Mouse (Mus musculus): ENCODE data around the gene Rnf43. TPM values are rescaled to one million over a fixed set of nuclear protein-coding genes. Genes with fewer than 3 reads are reported as not detected.

Gene Rnf43
- total RNA-seq, 4 experiments from 2014 or later: 2.9 to 7.7 (median 4.8) TPM

GRCm38 (mm10) chr11:87709513-87710261 lies 47.2 kb downstream of the Rnf43 start:
- no peak for DNase-seq (ENCODE audit: low spot score in 2 of 2)

DNA sequence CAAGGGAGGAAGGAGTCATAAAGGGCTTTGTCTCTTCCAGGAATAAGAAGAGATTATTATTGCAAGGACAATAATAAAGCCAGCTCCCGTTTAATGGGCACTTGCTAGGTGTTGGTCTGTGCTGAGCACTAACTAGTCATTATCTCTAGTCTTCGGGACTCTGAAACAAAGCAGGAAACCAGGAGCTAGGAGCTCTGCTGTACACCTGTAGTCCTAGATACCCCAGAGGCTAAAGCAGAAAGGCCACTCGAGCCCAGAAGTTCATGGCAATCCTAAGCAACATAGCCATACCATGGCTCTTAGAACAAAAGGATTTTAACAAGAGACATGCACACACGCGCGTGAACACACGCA lies 47.7 kb downstream of the Rnf43 start:
- DNase-seq (ENCODE audit: low spot score in 2 of 2): no peak

DNA sequence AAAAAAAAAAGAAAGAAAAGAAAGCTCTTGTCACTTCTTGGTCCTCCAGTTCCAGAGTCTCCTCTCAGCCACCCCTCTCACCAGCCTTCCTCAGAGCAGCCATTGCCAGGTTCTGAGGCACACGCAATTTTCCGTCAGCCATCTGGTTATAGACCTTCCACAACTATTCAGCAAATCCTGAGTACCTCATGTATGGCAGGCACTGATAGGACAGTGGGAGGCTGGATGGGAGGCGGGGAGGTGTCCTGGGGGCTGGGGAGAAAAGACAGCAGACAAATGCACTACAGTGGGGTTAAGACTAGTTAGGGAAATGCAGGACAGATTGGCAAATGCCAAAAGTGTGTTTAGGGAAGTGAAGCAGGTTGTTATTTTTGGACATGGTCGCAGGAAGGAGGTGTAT lies 49.7 kb downstream of the Rnf43 start:
- DNase-seq (ENCODE audit: low spot score in 2 of 2): no peak

DNA sequence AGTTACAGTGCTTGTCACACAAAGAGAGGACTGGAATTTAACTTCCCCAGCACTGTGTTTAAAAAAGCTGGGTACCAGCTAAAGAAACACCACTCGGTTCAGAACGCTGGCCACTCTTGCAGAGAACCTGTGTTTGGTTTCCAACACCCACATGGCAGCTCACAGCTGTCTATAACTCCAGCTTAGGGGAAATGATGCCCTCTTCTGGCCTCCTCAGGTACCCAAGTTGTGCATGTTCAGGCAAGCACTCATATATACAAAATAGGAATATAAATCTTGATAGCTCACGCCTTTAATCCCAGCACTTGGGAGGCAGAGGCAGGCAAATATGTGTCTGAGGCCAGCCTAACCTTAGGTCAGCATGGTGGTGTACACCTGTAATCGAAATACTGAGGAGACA lies 53.5 kb downstream of the Rnf43 start:
- DNase-seq (ENCODE audit: low spot score in 2 of 2): no peak

DNA sequence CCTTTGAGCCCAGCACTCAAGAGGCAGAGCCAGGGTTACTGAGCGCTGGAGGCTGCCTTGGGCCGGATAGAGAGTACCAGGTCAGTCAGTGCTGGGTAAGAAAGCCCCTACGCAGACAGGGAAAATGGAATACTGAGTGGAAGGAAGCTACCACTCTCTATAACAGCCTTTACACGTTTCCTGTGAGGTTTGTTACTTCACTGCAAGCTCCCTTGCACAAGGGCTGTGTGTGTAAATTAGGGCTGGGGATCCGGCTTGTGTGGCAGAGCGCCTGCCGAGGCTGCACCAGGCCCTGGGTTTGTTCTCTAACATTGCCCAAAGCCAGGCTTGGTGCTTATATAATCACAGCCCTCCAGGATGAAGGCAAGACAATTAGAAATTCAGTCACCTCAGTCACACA lies 57.0 kb downstream of the Rnf43 start:
- no peak for DNase-seq (ENCODE audit: low spot score in 2 of 2)

GRCm38 (mm10) chr11:87720324-87720723 lies 57.8 kb downstream of the Rnf43 start:
- no peak for DNase-seq (ENCODE audit: low spot score in 2 of 2)

DNA sequence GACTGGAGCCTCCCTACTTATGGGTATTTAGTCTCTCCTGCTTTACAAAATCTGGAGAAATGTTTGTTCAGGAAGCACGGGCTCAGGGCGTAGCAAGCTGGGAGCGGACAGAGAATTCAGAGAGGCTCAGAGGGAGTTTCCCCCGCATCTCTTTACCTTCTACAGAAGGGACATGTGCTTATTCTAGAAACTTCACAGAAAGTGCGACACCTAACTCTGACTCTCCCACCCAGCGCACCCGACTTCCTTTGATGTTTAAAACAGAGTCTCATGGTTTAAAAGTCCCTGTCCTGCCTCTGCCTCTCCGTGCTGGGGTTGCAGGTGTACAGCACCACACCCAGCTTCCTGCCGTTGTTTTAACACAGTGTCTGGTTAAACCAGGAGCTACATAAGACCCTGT lies 58.3 kb downstream of the Rnf43 start:
- no peak for DNase-seq (ENCODE audit: low spot score in 2 of 2)

DNA sequence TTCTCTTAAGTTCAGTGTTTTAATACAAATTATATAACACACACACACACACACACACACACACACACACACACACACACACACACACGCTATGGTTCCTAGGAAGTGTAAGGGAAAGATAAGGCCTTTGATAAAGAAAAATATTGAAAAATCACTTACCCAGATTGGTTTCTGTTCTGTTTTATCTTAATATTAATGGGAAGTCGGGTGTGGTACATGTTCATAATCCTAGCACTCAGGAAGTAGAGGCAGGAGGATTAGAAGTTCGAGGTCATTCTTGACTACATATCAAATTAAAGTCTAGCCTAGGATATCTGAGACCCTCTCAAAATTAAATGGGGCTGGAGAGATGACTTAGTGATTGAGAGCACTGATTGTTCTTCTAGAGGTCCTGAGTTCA lies 59.6 kb downstream of the Rnf43 start:
- no peak for DNase-seq (ENCODE audit: low spot score in 2 of 2)

DNA sequence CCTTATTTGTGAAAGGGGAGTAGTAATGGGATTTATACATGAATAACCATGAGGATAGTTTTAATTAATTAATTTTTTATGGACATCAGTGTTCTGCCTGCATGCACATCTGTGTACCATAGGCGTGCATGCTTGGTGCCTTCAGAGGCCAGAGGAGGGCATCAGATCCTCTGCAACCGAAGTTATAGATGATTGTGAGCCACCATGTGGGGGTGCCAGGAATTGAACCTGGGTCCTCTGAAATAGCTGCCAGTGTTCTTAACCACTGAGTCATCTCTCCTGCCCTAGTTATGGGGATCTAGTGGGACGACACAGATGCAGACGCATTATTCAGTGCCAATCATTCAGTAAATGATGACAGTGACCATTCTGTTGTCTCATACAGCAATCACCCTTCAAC lies 60.4 kb downstream of the Rnf43 start:
- no peak for DNase-seq (ENCODE audit: low spot score in 2 of 2)

DNA sequence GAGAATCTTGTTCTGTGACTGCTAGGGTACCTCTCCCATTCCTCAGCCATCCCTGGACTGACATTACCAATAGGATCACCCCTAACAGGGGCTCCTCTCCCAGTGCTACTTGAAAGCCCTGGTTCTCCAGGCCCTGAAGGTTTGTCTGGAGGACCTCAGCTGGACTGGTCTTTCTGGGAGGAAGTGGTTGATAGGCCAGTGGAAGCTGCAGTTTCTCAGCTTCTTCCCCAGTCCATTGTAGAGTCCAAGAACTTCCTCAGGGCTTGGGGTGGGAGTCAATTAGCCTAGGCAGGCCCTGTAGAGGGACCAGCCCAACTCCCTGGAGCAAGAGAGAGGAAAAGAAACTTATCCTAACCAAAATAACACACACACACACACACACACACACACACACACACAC lies 63.0 kb downstream of the Rnf43 start:
- DNase-seq (ENCODE audit: low spot score in 2 of 2): no peak

DNA sequence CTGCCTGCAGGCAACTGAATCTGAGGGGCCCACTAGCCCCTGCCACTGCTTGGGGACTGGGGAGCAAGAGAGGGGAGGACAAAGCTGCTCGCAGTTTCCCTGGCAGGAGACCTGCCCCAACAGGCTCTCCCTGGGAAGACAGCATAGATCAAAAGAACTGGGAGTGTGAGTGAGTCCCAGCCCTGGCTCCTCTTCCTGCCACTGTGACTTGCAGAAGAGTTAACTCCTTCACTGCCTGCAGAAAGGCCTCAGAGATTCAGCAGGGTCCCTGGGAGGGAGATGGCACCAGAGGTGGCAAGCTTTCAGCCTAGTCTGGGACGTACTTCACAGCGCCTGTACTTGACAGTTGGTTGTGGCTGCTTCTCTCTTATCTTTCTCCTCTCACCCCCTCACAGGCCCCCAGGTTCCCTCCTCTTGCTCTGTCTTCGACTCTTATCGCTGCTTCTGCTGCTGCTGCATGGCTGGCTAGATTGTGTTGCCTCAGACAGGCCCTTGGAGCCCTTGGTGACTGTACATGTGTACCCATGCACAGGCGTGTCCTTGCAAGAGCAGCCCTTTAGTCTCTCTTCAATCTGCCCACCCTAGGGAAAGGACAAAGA lies 63.5 kb downstream of the Rnf43 start:
- no peak for DNase-seq (ENCODE audit: low spot score in 2 of 2)

GRCm38 (mm10) chr11:87727021-87727420 lies 64.5 kb downstream of the Rnf43 start:
- no peak for DNase-seq (ENCODE audit: low spot score in 2 of 2)

DNA sequence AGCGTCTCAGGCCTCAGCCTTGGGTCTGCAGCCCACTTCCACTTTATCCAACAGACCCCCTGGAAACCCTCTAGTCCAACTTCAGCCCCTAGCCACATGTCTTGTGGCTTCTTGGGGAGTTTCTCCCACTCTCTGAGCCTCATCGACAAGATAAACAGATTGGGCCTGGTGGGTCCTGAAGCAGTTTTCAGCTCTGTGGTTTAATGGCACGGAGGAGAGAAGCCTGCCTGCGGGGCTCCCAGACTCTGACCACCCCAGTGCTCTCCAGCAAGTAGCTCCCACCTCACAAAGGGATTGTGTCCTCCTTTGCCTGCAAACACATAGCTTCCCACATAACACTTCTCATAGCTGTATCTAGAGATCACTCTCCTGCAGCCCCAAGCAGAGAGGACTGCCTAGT lies 64.9 kb downstream of the Rnf43 start:
- no peak for DNase-seq (ENCODE audit: low spot score in 2 of 2)

GRCm38 (mm10) chr11:87728850-87729592 lies 66.5 kb downstream of the Rnf43 start:
- DNase-seq (ENCODE audit: low spot score in 2 of 2): no peak

GRCm38 (mm10) chr11:87729593-87730185 lies 67.2 kb downstream of the Rnf43 start:
- no peak for DNase-seq (ENCODE audit: low spot score in 2 of 2)

GRCm38 (mm10) chr11:87730652-87731310 lies 68.3 kb downstream of the Rnf43 start:
- DNase-seq (ENCODE audit: low spot score in 2 of 2): no peak

GRCm38 (mm10) chr11:87734346-87734745 lies 71.8 kb downstream of the Rnf43 start:
- no peak for DNase-seq (ENCODE audit: low spot score in 2 of 2)

GRCm38 (mm10) chr11:87735691-87736090 lies 73.2 kb downstream of the Rnf43 start:
- no peak for DNase-seq (ENCODE audit: low spot score in 2 of 2)

DNA sequence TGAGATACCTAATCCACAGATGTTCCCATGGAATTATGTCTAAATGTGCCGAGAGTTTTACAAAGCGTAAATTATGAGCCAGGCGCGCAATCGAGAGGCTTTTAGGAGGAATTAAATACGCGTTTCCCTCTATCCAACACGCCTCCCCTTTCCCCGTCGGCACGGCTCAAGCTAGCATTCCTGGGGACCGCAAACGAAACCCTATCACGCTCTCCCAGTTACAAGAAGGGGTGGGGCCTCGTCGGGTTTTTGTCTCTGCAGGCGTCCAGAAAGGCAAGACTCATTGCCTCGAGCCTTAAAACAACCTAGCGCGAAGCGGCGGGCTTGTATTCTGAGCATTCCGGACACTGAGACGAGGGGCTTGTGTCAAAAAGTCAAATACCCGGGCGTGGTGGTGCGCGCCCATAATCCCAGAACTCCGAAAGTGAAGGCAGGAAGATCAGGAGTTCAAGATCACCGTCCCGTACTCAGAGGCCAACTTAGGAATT lies 74.2 kb downstream of the Rnf43 start:
- DNase-seq (ENCODE audit: low spot score in 2 of 2): peak in 1 of 2 experiments; percentile 45

DNA sequence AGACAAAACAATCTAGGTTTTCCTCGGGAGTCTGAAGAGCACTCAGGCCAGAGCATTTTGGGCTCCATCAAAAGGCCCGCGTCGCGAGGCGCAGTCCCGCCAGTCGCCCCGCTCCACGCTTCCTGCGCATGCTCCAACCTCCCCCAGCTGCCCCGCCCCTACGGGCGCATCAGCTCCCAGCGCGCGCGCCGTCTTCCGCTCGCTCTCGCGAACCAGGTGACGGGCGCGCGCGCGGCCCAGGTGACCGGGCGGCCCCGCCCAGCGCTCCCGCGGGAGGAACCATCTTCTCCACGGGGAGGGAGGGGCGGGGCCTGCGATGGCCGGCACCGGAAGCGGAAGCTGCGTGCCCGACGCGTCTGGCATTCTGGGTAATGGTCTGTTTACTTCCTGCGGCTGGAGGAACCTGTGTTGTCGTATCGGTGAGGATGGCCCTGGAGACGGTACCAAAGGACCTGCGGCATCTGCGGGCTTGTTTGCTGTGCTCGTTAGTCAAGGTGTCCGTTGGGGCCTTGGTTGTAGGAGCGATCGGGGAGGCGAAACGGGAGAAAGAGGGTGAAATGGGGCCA lies 74.7 kb downstream of the Rnf43 start, which contains the start of gene Supt4a:
Gene Supt4a (plus strand): TSS at position 378 of the 566 bp plus-strand sequence.
- DNase-seq (ENCODE audit: low spot score in 2 of 2): peak; percentile 73 to 93

GRCm38 (mm10) chr11:87743691-87744090 lies 81.2 kb downstream of the Rnf43 start:
- no peak for DNase-seq (ENCODE audit: low spot score in 2 of 2)
